Mouse (Mus musculus) E14TG2a.4 (cell line): ENCODE results near the gene Zfp746.

Experiments used
- H3K27me3 ChIP-seq: 2 replicates; pipeline ENCODE4 v1.6.1; 2014; ENCODE audit warnings: low read length, control low read depth; ENCODE audit not compliant: insufficient read depth
- H3K36me3 ChIP-seq: 2 replicates; pipeline ENCODE4 v1.6.1; 2014; ENCODE audit warnings: low read length, control low read depth; ENCODE audit not compliant: insufficient read depth
- H3K4me1 ChIP-seq: replicated peaks from 2 replicates; pipeline ENCODE4 v1.6.1; 2014; ENCODE audit warnings: low read depth, low read length, control low read depth
- H3K4me3 ChIP-seq: replicated peaks from 2 replicates; pipeline ENCODE4 v1.5.1; 2014; ENCODE audit warnings: mild to moderate bottlenecking, low read length
- H3K9me3 ChIP-seq: 2 replicates; pipeline ENCODE4 v1.6.1; 2014; ENCODE audit warnings: low read length, control low read depth
- CTCF ChIP-seq: conservative IDR thresholded peaks from 2 replicates; pipeline ENCODE4 v1.5.1; 2014; ENCODE audit warnings: low read length
- NANOG ChIP-seq: IDR thresholded peaks from 2 replicates; pipeline ENCODE4 v1.6.1; 2014; ENCODE audit warnings: borderline replicate concordance, low read length, mixed read lengths
- POU5F1 ChIP-seq: IDR thresholded peaks from 2 replicates; pipeline ENCODE4 v1.6.1; 2014; ENCODE audit warnings: low read length, borderline replicate concordance

Zfp746 gene

DNA sequence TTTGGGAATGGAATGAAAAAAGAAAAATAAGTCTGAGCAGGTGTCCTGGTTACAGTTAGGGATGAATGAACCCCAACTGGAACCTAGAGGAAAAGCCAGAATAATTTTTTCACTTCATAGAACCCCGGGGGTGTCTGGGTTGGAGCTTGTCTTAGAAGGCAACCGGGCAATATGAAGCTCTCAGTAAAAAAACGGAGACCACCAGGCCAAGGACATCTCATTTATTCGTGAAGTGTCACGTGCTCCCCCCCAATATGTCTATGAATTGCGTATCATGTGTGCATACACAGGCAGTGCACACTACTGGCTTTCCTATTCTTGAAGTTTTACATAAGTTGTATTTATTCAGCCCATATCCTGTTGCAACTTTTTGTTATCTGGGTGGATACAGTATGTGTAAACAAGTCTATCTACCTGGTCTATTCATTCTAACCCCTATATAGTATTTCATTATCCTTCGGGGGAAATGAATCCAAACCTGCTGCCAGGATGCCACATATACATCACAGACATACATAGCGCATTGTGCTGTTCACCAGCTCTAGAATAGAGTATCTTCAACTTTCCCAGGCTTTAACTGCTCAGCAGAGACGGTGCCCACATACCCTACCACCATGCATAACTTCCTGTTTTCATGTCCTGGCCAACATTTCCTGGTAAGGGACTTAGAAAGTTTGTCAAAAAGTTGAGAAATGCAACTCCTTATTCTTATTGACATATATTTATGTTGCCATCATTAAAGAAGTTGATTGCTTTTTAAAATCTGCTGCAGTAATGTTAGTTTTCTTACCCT is 36.9 kb downstream of the Zfp746 start:
- no peaks in the 10 kb centered on the region for H3K9me3 ChIP-seq
- peaks cover 26% of the 10 kb centered on the region for H3K4me1 ChIP-seq
- H3K36me3 ChIP-seq: peaks cover 7% of the 10 kb centered on the region
- TF ChIP-seq POU5F1 (no peak), CTCF (no peak), NANOG (no peak)
- H3K27me3 ChIP-seq: peaks cover 28% of the 10 kb centered on the region
- H3K4me3 ChIP-seq: peak overlapping the region; percentile 85

DNA sequence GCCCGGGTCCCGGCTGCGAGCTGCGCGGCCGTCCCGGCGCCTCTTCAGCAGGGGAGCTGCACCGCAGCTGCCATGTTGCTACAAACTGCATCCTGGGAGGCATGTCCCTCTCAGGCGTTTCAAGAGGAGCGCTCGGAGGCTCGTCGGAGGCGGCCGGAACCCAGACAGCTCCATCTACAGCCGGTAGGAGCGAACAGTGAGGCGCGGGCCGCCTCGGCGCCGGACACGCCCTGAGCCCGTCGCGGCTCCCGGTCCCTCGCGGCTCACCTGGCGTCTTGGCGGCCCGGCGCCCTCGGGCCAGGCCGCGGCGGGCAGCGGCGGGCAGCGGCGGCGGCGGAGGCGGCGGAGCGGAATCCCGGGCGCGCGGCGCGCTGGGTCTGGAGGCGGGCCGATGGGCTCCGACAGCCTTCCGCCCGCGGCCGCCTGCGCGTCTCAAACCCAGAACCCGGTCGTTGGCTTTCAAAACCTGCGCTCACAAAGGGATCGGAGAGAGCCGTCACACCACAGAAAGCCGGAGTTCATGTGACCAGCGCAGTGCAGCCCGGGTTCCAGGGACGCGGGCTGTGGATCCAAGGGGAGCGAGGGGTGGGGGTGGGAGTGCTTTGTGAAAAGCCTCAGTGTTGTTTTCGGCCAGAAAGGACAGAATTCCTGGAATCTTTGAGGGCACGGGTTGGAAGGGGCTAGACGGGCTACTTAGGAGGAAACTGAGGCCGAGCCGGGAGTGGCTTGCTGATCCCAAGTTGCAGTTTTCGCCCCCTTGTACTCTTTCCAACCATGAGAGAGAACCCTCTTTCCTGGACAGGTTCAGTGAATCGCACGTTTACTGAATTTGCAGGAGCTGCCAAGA is 37.7 kb downstream of the Zfp746 start, which contains the start of gene Zfp777:
TSS of gene Zfp777 (minus strand) at position 486 of the 847 bp plus-strand sequence.
- Histone ChIP-seq H3K27me3 (peaks cover 28% of the 10 kb centered on the region), H3K36me3 (peaks cover 15% of the 10 kb centered on the region)
- TF ChIP-seq NANOG (no peak), POU5F1 (no peak), CTCF (no peak)

DNA sequence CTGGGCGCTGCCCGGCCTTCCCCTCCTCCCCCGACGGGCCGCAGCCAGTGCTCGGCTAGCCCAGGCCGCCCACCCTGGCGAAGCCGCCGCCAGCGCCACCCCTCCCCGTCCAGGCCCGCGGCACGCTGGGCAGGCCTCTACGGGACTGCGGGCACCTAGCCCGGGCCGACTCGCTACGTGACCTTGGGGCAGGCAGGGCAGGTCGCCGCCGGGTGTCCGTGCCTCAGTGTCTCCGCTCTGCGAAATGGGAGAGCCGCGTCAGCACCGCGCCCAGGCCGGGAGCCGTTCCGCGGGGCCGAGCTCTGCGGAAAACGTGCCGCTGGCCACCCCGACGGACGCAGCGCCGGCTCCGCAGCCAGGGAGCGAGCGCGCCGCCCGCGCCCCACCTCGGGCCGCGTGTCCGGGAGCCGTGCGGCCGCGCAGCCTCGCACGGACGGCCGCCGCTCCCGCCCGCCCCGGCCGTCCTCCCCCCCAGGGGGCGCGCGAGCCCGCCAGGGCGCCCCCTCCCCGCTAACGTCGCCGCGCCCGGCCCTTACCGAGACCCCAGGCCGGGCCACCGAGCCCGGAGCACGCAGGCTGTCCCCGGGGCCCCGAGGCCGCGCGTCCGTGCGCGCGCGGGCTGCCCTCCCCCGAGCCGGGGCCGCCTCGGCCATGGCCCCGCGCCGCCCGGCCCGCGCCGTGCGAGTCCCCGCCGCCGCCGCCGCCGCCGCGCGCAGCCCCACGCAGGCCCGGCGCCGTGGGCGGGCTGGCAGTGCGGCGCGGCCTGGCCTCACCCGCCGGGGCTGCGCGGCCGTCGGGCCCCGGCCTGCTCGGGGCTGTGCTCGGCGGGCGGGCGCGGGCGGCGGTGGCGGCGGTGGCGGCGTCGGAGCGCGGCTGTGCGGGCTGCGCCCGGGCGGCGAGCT is 38.7 kb downstream of the Zfp746 start:
- H3K4me3 ChIP-seq: peak overlapping the region; percentile 85
- TF ChIP-seq POU5F1 (no peak), CTCF (no peak), NANOG (no peak)
- H3K36me3 ChIP-seq: peaks cover 24% of the 10 kb centered on the region
- H3K4me1 ChIP-seq: peaks cover 38% of the 10 kb centered on the region
- H3K27me3 ChIP-seq: peaks cover 28% of the 10 kb centered on the region
- no peaks in the 10 kb centered on the region for H3K9me3 ChIP-seq

More for the DNA sequence above, 37.7 kb downstream of the Zfp746 start, which contains the start of gene Zfp777:
- no peaks in the 10 kb centered on the region for H3K9me3 ChIP-seq
- H3K4me1 ChIP-seq: peaks cover 34% of the 10 kb centered on the region
- H3K4me3 ChIP-seq: peak within 1 kb of the TSS; percentile 85

DNA sequence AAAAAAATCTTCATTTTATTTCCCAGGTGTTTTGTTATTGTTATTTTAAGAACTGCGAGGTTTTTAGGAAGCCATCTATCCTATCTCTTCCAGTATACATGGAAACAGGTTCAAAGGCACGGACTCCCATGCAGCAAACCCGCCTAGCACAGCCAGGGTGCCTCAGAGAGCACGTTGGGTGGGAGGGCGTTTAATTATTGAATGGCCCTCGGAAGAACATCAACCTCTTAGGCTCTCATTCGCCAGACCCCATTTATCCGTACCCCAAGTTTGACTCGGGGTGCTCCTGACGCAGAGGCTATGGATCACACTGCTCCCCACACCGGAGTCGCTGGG is 39.3 kb downstream of the Zfp746 start:
- H3K36me3 ChIP-seq: peaks cover 31% of the 10 kb centered on the region
- peak overlapping the region; percentile 85 for H3K4me3 ChIP-seq
- H3K9me3 ChIP-seq: no peaks in the 10 kb centered on the region
- TF ChIP-seq POU5F1: no peak
- TF ChIP-seq NANOG: no peak
- no peak for TF ChIP-seq CTCF
- H3K4me1 ChIP-seq: peaks cover 38% of the 10 kb centered on the region
- H3K27me3 ChIP-seq: peaks cover 28% of the 10 kb centered on the region

DNA sequence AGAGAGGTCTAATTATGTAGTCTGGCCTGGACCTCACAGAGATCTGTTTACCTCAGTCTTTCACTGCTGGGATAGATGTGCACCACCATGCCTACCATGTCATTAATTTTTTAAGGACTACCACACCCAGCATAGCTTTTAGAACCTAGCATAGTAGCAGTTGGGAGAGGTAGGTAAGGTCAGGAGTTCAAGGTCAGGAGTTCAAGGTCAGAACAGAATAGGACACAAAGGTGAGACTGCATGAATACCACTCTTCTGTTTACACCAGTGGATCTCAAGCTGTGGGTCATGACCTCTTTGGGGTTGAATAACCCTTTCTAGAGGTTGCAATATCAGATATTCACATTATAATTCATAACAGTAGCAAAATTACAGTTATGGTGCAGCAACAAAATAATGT is 53.7 kb downstream of the Zfp746 start:
- Histone ChIP-seq H3K4me1 (peaks cover 27% of the 10 kb centered on the region), H3K4me3 (no peak overlapping the region), H3K27me3 (no peaks in the 10 kb centered on the region), H3K36me3 (peaks cover 77% of the 10 kb centered on the region), H3K9me3 (peaks cover 9% of the 10 kb centered on the region)
- no peak for TF ChIP-seq CTCF

DNA sequence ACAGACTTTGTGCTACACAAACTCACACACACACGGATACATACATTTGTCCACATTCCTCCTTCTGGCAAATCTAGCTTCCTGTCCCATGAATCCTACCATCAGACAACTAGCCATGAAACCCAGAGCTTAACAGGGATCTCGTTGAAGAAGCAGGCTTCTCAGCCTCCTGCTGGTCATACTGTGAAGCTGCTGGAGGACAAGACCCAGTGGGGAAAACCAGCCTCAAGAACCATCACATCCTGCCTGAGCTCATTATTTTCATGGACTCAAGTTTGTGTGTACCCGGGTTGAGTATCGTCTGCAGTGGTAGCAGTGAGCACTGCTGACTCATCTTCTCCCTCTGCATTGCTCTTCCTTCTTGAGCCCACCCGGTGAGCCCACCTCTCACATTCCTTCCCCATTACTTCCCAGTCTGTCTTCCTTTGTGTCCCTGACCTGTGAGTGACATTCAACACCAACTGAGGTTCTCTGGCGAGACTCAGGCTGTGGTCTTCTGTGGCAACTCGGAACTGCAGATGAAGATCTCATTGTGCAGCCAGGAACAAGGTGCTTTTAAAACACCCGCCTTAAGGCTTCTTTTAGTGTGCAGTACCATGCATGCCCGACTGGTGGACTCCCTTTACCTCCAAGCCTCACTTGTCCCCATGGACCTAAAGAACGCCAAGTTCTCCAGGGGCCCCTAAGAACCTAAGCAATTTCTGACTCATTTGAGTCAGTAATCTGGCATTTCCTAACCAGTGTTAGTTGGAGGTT is 60.3 kb downstream of the Zfp746 start:
- peaks cover 9% of the 10 kb centered on the region; the same call in 1 of the 2 replicates for H3K27me3 ChIP-seq
- H3K36me3 ChIP-seq: peaks cover 82% of the 10 kb centered on the region
- peaks cover 43% of the 10 kb centered on the region for H3K4me1 ChIP-seq
- H3K9me3 ChIP-seq: peaks cover 63% of the 10 kb centered on the region
- H3K4me3 ChIP-seq: peak overlapping the region; percentile 73; the same call in 1 of the 2 replicates
- TF ChIP-seq CTCF (peak; percentile 18; the same call in 1 of the 2 replicates), NANOG (no peak), POU5F1 (no peak)

DNA sequence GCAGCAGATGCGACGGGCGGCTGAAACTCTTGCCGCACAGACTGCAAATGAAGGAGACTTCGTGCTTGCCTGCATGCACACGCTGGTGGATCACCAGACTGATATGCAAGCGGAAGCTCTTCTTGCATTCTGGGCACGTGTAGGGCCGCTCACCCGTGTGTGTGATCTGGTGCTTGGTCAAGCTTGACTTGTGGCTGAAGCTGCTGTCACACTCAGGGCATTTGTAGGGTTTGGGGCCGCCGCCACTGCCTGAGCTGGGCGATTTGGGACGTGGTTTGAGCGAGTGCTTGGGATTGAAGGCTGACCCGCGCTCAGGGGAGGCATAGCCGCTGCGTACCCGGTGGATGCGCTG is 61.4 kb downstream of the Zfp746 start:
- TF ChIP-seq POU5F1: no peak
- no peak for TF ChIP-seq CTCF
- no peak for TF ChIP-seq NANOG
- H3K27me3 ChIP-seq: peaks cover 9% of the 10 kb centered on the region; the same call in 1 of the 2 replicates
- H3K36me3 ChIP-seq: peaks cover 72% of the 10 kb centered on the region
- H3K4me1 ChIP-seq: peaks cover 41% of the 10 kb centered on the region
- H3K4me3 ChIP-seq: peak overlapping the region; percentile 73
- peaks cover 63% of the 10 kb centered on the region for H3K9me3 ChIP-seq
